Mouse (Mus musculus) testis, postnatal 10 days (tissue): ENCODE measurements around the gene Tcstv1.
"Not testable (repeated sequence)": the region's sequence is repeated elsewhere in the genome, so short reads cannot be mapped to it uniquely, and the experiment has no call there.

Experiments used
- DNase-seq: peaks from one replicate; pipeline ENCODE4 v3.0.0; 2021; ENCODE audit warnings: low spot score

Tcstv1 gene

GRCm38 (mm10) chr13:119894685-119895084, at the start of gene Tcstv1:
Gene Tcstv1, minus strand, starts transcription at chr13:119894785.
- not testable (repeated sequence) for DNase-seq

- not testable (repeated sequence) for DNase-seq
Measured at GRCm38 (mm10) chr13:119929172-119929571, 34.6 kb upstream of the Tcstv1 start, which contains the start of gene Gm21761. Gene Gm21761, minus strand, starts transcription at chr13:119929272.

- DNase-seq = not testable (repeated sequence)
Measured at GRCm38 (mm10) chr13:119924597-119925340, 30.2 kb upstream of the Tcstv1 start.

GRCm38 (mm10) chr13:119916966-119917722, 22.6 kb upstream of the Tcstv1 start:
- DNase-seq = not testable (repeated sequence)

GRCm38 (mm10) chr13:119916449-119916848, 21.9 kb upstream of the Tcstv1 start:
- DNase-seq = not testable (repeated sequence)

GRCm38 (mm10) chr13:119898549-119898948, 4.0 kb upstream of the Tcstv1 start:
- not testable (repeated sequence) for DNase-seq

GRCm38 (mm10) chr13:119886896-119887295, 7.7 kb downstream of the Tcstv1 start:
- DNase-seq = not testable (repeated sequence)

GRCm38 (mm10) chr13:119864395-119864999, 30.1 kb downstream of the Tcstv1 start:
- DNase-seq = not testable (repeated sequence)

- DNase-seq = not testable (repeated sequence)
Measured at GRCm38 (mm10) chr13:119862399-119862798, 32.2 kb downstream of the Tcstv1 start.
